Mouse (Mus musculus) left cerebral cortex, postnatal 10 days (tissue): ENCODE data around the gene Diexf. TPM values are rescaled to one million over a fixed set of nuclear protein-coding genes. Genes with fewer than 3 reads are reported as not detected.
A peak's percentile ranks its signal among the peaks of the same experiment; 100 is the strongest.

Experiments used
- DNase-seq, 2 experiments: peaks; one replicate each; pipeline ENCODE4 v3.0.0; 2021 to 2022; ENCODE audit warnings: low spot score in 2 of 2, mixed read lengths in 1 of 2; ENCODE audit errors: extremely low spot score in 1 of 2
- intact Hi-C: fragments of 180-260 bp; cut with DNase I; formaldehyde crosslinking; loops from one replicate; pipeline ENCODE4 v1.15.1; 2025
- total RNA-seq, 2 experiments: library from RNA; stranded (reverse); gene quantifications; 2 replicates each; pipeline ENCODE4 v1.2.3; 2021

Diexf gene
- total RNA-seq, 2 experiments from 2014 or later, result 15.0 to 17.8 TPM

DNA sequence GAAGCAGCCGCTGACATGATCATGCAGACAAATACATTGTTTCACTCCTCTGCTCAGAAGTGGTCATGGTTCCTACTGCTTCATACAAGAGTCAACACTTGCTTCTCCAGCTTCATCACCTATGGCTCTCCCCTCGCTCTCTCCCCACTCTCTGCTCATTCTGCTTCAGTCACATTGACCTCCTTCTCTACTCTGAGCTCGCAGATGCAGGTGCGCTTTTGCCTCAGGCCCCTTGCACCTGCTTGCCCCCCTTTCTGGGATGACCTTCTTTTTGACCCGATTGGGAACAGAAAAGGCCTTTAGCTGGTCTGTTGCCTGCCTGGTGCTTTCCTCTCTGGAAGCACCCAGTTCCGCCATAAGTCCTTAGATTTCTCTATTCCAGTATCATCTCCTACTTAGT is 14.4 kb upstream of the Diexf start:
- no peak for DNase-seq
- intact Hi-C loops, result no loop called here

DNA sequence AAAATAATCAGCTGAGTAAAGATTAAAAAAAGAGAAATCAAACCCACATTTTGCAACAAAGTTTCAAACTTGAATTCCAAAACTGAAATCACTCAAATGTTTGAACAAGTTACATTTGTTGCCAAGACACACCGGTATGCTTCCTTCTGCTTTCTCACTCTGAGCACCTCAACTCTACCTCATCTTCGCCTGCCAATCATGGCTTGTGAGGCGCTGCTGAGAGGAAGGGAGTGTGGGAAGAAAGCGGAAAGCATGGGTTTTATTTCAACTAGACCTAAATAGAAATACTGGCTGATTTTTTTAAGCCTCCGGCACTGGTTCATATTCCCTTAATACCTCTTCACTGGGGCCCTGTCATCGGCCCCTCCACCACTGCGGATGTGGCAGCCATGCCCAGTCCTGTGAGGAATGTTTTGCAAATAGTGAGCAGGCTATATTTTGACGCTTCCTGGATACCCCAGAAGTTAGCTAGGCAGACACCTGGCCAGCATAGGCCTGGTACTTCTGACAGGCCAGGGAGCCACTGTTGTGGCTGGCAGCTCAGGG is 12.5 kb upstream of the Diexf start:
- no peak for DNase-seq
- intact Hi-C loops, result no loop called here

DNA sequence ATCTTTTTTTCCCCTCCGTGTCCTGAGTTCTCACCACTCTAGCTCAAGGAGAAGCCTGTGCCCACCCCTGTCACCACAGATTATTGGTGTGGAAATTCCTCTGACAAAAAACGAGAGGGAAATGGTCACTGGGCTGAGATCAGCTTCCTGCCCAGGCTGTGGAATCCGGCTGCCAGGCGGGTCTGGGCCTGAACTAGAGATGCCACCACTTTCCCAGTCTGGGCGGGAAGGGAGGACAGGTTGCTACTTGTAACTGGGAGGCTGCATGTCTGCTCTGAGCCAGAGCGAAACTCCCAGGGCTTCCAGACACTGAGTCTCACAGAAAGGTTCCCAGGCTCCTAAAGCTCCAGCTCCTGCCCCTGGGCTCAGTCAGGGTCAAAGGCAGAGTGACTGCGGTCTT is 11.0 kb upstream of the Diexf start:
- intact Hi-C loops, result no loop called here
- no peak for DNase-seq

DNA sequence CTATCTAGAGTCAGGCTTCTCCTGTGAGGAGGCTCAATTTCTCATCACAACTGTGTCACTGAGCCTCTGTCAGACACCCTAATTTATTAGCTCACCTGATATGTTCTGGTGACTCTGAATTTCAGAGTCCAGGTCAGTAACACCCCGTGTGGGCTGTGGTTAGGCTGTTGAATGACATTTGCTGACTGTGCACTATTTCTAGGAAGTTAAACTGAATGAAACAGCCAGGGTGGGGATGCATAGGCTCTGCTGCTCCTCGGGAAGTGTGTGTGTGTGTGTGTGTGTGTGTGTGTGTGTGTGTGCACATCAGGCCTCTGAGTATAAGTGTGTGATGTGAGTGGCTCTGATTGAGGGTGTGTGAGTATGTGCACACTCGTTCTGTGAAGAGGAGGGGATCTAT is 8.6 kb upstream of the Diexf start:
- DNase-seq, result no peak
- intact Hi-C loops, result no loop called here

DNA sequence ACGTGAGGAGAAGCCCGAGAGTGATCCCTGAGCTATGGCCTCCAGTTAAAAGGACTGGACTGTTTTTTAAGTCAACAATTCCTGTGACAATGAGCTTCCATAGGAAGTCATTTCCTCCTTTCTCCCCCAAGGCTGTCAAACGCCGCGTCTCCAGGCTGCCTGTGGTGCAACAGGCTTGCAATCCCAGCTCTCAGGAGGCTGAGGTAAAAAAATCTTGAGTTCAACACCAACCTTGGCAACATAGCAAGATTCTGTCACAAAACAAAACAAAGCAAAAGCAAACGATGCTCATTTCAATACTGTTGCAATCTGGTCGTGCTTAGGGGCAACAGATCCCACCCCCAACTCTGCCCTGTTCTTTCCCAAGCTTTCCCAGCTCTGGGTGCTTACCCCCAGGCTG is 8.0 kb upstream of the Diexf start:
- intact Hi-C loops, result no loop called here
- DNase-seq, result no peak

DNA sequence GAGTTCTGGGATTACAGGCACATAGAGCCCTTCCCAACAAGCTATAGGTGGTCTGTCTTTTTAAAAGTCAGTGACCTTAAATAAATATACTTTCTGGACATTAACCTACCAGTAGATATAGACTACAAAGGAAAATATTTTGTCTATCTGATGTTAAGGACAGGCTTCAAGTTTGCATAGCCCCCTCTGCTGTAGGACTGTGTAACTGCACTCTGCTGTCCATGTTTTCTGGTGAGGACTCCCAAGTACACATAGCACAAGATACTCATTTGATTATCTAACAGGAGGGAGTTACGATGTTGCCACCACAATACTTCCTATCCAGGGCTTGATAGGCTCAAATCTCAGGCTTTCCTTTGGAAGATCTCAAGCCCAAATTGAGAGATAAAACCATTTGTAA is 3.7 kb upstream of the Diexf start:
- DNase-seq, result no peak
- intact Hi-C loops, result no loop called here

DNA sequence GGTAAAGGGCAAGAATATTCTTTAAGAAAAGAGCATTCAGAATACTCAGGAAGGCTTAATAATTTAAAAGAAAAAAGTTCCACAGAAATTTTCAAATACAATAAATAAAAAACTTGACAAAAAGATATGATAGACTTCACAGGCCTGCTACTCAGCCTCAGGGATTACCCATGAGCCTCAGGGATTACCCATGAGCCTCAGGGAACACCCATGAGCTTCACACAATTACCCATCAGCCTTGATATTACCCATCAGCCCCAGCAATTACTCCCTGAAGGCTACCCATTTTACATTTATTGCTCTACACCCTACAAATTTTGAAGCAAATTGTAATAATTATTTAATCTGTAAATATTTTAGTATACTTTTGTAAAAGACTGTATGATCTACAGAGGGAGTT is 2.3 kb upstream of the Diexf start:
- no peak for DNase-seq
- intact Hi-C loops, result no loop called here

DNA sequence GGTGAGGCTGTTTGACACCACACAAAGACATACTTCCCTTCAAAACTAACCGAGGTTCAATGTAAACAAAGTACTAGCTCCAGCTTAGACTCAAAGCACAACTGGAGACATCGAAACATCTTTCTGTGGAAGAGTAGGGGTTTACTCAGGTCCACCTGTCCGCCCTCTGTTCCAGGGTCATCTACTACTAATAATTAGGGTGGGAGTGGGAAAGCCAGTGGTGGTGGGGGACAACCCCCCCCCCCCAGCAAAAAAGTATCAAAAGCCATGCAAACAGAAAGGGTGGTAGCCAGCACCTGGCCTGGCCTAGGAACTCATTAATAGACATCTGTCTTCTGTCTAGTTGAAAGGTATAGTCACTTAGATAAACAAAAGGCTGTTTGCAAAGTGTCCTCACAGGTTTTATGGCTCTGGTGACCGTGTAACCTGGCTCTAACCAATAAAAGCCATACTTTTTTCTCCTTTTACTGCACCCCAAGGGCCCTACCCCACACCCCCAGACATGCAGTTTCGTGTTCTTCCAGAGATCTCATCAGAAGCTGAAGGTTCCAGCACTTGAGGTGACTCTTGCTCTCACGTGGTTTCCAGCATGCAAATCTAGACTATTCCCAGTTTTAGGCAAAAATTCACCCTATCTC is 1.4 kb upstream of the Diexf start:
- DNase-seq, result no peak
- intact Hi-C loops, result no loop called here

DNA sequence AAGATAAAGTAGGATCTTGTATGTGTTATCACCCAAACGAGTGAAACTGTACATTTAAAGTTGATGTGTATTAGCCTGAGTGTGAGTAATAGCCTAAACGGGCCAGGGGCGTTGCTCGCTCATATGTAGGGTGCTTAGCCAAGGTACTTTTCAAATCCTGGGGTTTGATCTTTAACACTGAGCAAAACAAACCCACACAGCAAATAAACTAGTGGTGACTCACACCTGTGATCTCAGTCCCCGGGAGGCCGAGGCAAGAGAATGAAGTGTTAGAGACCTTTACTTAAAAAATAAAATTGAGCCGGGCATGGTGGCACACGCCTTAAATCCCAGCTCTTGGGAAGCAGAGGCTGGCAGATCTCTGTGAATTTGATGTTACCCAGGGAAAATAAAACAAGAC is 767 bp upstream of the Diexf start:
- intact Hi-C loops, result no loop called here
- DNase-seq, result no peak

DNA sequence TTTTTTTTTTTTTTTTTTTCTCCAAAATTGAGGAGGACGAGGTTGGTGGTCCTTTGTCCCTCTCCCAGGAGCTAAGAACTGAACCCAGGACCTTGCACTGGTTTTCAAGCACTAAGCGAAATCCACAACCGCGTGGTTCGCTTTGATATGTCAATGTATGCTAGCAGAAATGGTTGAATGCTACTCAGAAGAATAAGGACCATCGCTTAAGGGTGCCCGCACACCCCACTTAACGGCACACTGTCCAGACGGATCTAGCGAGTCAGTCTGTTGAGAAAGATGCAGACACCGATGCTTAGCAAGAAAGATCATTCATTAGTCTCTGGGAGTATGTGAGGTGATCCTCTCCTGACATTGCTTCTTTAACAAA is 369 bp upstream of the Diexf start:
- DNase-seq, result no peak

DNA sequence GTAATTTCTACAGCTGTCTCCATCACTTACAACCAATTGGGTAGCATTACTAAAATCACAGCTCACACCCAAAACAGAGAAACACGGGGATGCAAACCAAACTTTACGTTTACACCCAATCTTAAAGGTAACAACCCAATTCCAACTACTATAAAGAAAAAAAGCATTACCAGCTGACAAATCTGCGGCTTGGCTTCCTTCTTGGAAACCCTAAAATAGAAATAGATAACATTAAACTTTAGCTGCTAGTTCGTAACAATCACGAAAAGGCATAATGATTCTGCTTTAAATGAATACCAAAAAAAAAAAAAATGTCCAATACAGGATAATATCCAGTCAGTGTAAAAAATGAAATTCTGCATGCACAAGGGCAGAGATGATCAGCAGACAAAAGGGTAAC is 751 bp downstream of the Diexf start:
- intact Hi-C loops, result loop anchor here (5.0 to 10.0 kb wide), 2 partner anchors 127 to 345 kb away; no protein-coding TSS in a partner anchor

More for the DNA sequence above, 369 bp upstream of the Diexf start:
- intact Hi-C loops, result no loop called here

DNA sequence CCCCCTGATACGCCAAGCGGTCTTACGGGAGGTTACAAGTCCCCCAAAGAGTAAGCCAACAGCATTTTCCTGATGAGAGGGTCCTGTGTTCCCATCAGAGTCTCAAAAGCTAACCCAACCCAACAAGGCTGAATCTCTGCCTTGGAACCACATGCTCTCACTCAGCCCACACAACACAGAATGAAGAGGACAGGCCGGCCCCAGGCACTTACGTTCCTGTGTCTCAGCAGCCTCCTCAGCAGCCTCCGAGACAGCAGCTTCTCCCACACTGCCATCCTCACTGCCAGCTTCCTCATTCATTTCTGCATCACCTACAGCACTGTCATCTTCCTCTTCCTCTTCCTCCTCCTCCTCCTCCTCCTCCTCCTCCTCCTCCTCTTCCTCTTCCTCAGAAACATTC is 2.0 kb downstream of the Diexf start:
- intact Hi-C loops, result loop anchor here (5.0 to 10.0 kb wide), 2 partner anchors 126 to 343 kb away; no protein-coding TSS in a partner anchor
- DNase-seq, result no peak

More for the DNA sequence above, 751 bp downstream of the Diexf start:
- no peak for DNase-seq

DNA sequence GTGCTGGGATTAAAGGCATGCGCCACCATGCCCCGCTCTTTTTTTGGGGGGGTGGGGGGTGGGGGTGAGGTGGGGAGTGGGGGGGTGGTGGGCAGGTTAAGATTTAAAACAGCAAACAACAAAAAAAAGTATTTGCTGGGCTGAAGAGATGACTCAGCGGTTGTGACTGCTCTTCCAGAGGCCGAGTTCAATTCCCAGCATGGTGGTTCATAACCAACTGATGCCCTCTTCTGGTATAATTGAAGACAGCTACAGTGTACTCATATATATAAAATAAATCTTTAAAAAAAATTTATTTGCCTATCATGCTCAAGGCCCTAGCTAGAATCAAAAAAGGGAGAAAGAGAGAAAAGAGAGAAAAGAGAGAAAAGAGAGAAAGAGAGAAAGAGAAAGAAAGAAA is 4.2 kb downstream of the Diexf start:
- intact Hi-C loops, result loop anchor here (5.0 to 10.0 kb wide), 2 partner anchors 124 to 341 kb away; no protein-coding TSS in a partner anchor
- no peak for DNase-seq

DNA sequence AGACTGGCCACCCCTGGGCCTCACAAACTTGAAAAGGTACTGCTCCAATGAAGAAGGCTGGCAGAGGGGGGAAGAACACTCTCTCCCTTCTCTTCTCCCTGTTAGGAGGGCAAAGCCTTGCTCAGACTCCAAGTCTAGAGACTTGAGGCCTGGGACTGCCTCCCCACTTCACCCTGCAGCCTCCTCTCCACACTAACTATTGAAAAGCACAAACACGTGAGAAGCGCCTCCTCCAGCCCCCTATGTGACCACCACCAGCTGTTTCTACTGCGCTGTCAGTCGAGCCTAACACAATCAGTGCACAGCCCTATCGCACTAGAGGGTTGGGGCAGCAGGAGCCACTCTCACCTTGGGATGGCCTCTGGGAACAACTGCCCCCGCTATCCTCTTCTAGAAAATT is 6.8 kb downstream of the Diexf start:
- no peak for DNase-seq
- intact Hi-C loops, result loop anchor here (10.0 kb wide), 1 partner anchor 338 kb away; no protein-coding TSS in a partner anchor

DNA sequence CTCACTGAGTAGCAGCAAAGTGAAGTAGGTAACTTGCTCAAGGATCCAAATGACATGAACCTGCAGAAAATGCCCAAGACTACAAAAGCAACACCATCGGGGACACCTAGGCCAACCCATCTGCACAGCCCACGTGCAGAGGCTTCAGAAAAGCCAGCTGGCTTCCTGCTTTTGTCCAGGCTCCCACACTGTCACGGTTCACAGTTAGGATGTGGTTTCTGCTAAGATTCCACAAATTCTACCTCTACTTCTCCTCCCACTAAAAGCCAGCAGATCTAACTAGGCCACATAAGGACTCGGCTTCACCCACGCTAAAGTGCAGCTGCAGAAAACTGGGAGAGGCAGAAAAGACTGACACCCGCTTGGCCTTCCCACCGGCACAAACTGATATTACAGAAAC is 7.3 kb downstream of the Diexf start:
- intact Hi-C loops, result loop anchor here (10.0 kb wide), 1 partner anchor 338 kb away; no protein-coding TSS in a partner anchor

DNA sequence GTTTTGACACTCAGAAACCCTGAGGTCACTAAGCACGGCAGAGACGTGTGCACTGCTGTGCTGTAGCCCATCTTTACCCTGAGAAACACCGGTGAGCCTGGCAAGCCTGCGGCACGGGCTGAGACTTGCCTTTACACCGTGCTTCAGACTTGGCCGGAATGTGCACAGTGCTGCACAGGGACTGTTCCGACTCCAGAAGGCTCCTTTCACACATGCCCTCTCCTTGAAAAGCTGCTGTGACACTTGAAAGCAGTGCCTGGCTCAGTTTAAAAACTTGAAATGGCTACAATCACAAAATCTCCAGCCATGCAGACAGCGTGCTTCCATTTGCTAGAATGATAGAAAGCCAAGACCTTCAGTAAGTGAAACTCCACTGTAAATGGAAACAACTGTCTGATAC is 18.0 kb downstream of the Diexf start:
- peak in 1 of 2 experiments; percentile 15 for DNase-seq
- intact Hi-C loops, result loop anchor here (5.0 kb wide), 1 partner anchor 110 kb away; no protein-coding TSS in a partner anchor

More for the DNA sequence above, 7.3 kb downstream of the Diexf start:
- DNase-seq, result no peak

DNA sequence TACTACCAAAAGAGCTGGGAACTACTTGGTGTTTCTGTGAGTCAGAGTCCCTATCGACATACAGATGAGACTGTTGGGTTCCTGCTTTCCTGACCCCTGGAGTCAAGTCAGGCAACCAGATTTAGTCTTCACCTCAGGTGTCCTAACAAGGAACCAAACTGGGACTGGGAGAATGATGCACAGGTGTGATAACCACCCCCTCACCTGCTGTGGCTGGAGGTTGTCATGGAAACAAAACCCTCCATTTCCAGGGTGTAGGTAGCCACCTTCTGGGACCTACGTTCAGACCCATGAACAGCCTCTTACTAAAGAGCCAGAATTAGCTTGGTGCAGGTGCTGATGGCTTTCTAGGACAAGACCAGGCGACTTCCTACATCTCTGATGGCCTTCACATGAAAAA is 27.1 kb downstream of the Diexf start:
- intact Hi-C loops, result no loop called here

DNA sequence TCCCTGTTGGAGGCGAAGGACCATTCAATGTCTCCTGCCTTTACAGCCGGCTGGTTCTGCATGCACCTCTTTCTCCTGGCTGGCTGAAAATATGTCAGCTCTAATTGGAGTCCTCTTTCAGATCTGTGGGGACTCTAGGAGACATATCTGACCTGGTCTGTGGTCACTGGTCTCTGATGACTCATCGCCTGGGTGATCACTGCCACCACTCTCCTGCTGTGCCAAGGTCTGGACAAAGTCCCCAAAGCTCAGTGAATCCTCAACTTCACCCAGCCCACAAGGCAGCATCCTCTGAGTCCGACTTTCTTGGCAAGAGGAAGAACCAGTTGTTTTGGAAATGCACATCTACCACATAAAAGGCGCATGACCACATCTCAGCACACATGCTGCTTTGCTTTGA is 27.5 kb downstream of the Diexf start:
- intact Hi-C loops, result no loop called here
- no peak for DNase-seq

More for the DNA sequence above, 27.1 kb downstream of the Diexf start:
- DNase-seq, result no peak

DNA sequence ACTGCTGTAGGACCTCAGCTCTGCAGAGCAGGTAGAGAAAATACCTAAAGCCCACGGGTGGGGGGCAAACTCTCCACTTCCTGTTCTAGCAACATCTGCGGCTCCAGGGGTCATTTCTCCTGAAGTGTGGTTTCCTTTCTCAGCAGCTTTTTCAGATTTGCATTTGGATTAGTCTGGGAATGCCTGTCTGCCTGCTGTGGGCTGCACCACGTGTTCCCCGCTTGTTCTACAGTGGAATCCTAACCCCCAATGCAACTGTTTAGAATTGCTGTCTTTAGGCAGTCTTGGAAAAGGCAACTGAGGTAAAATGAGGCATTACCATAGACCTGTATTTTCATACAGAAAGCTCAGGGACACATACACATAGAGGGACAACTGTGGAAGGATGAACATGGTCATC is 28.0 kb downstream of the Diexf start:
- intact Hi-C loops, result no loop called here
- no peak for DNase-seq

DNA sequence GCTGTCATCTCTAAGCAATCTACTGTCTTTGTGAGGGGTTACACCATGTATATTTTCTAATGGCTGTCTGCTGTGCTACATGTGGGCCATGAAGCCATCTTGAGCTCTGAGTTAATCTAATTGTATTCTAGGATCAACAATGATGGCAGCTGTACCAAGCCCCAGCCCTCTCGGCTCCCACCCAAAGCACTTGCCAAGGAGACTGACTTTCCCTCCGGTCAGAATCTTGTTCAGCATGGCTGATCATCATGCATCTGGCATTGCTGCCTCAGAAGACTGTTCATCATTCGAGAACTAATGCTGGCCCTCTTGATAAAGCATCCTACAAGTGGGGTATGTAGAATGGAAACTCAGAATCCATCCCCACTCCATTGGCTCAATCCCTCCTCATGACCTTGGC is 31.1 kb downstream of the Diexf start:
- intact Hi-C loops, result no loop called here
- DNase-seq, result no peak

DNA sequence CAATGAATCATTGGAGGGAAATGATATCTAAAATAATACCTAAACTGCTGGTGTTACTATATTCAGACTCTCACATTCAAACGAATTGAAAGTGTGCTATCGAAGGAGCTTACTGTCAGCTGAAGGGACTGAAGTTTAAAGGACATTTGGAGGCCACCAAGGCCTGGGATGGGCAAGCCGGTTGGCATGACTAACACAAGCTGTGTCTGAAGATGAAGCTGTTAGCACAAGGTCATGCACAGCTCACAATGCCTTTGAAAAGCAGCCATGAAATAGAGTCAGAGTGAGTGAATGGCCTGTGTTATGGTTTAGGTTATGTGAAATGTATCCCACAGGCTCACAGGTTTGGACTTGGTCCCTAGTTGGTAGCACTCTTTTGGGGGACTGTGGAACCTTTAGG is 36.5 kb downstream of the Diexf start:
- intact Hi-C loops, result no loop called here
- no peak for DNase-seq
